Mouse (Mus musculus): ENCODE results near the gene Ntf3. TPM values are rescaled to one million over a fixed set of nuclear protein-coding genes. Genes with fewer than 3 reads are reported as not detected.

Ntf3 gene
- polyA plus RNA-seq, 1 experiment from 2014 or later: 0.20 TPM

DNA sequence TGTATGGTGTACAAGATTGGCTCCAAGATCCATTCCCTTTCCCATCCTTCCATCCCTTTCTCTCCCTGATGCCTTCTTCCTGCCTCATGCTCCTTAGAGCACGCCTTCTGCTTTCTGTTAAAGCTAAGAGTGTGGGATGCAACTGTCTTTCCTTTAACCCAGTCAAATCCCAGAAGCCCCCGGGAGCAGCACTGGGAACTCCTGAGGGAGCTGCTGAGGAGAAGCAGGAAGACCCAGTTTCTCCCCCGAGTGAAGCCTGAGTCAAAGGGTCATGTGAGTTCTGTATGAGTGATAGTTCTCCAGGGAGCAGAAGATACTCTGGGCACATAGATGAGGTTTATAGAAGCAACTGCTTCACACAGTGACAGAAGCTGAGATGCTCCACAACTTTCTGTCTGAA lies 109.0 kb downstream of the Ntf3 start:
- no peaks in the 10 kb centered on the region for H3K4me1 ChIP-seq (ENCODE audit: control insufficient read depth, low read depth, low read length)
- no peaks in the 10 kb centered on the region for H3K36me3 ChIP-seq (ENCODE audit: control insufficient read depth, insufficient read depth)
- H3K4me3 ChIP-seq (ENCODE audit: low read depth, low read length): no peak overlapping the region
- H3K9ac ChIP-seq (ENCODE audit: low read depth, low read length): no peak overlapping the region
- no peak for ATAC-seq (ENCODE audit: low read depth)
- no peaks in the 10 kb centered on the region for H3K27me3 ChIP-seq (ENCODE audit: control insufficient read depth, insufficient read depth, low read depth, low read length)
- H3K9me3 ChIP-seq (replicated peaks; ENCODE audit: control insufficient read depth, low read length): no peaks in the 10 kb centered on the region
- 49% methylated on average over 3 of the region's 3 CpGs for WGBS (ENCODE audit: insufficient replicate concordance)
- no peak overlapping the region for H3K27ac ChIP-seq (ENCODE audit: low read length)
- H3K4me2 ChIP-seq (ENCODE audit: low read depth, low read length): no peak overlapping the region

DNA sequence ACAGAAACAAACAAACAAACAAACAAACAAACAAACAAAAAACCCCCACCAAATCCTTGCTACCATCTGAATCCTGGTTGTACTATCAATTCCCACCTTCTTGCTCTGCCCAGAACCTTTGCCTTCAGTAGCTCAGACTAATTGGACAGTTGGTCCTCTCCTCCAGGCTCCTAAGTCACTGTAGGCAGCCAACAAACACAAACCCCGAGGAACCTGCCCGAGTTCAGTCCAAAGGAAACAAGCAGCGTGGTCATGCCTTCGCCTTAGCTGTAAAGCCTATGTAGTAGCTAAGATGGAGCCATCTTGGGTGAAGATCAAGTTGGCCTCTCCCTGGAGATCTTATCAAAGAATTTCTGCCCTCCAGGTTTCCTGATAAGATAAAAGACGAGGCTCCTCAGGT lies 113.6 kb downstream of the Ntf3 start:
- Histone ChIP-seq H3K4me2 (ENCODE audit: low read depth, low read length) (no peak overlapping the region), H3K27me3 (ENCODE audit: control insufficient read depth, insufficient read depth, low read depth, low read length) (no peaks in the 10 kb centered on the region), H3K9ac (ENCODE audit: low read depth, low read length) (no peak overlapping the region), H3K9me3 (replicated peaks; ENCODE audit: control insufficient read depth, low read length) (no peaks in the 10 kb centered on the region), H3K27ac (ENCODE audit: low read length) (no peak overlapping the region), H3K36me3 (ENCODE audit: control insufficient read depth, insufficient read depth) (no peaks in the 10 kb centered on the region), H3K4me3 (ENCODE audit: low read depth, low read length) (no peak overlapping the region), H3K4me1 (ENCODE audit: control insufficient read depth, low read depth, low read length) (no peaks in the 10 kb centered on the region)
- no peak for ATAC-seq (ENCODE audit: low read depth)
- 56% methylated on average over 5 of the region's 5 CpGs for WGBS (ENCODE audit: insufficient replicate concordance)
